Mouse (Mus musculus) embryonic fibroblast, embryonic 13.5 days (primary cell): ENCODE measurements around the gene Afap1l2.

ENCODE experiments used
- CTCF ChIP-seq: IDR thresholded peaks from 2 replicates; pipeline ENCODE4 v1.5.1; 2011; ENCODE audit warnings: mild to moderate bottlenecking, control low read depth, low read length, moderate library complexity, borderline replicate concordance; ENCODE audit not compliant: insufficient read depth
- POLR2A ChIP-seq: IDR thresholded peaks from 2 replicates; pipeline ENCODE4 v1.6.1; 2011; ENCODE audit warnings: low read depth, mild to moderate bottlenecking, control low read depth, low read length, moderate library complexity

DNA sequence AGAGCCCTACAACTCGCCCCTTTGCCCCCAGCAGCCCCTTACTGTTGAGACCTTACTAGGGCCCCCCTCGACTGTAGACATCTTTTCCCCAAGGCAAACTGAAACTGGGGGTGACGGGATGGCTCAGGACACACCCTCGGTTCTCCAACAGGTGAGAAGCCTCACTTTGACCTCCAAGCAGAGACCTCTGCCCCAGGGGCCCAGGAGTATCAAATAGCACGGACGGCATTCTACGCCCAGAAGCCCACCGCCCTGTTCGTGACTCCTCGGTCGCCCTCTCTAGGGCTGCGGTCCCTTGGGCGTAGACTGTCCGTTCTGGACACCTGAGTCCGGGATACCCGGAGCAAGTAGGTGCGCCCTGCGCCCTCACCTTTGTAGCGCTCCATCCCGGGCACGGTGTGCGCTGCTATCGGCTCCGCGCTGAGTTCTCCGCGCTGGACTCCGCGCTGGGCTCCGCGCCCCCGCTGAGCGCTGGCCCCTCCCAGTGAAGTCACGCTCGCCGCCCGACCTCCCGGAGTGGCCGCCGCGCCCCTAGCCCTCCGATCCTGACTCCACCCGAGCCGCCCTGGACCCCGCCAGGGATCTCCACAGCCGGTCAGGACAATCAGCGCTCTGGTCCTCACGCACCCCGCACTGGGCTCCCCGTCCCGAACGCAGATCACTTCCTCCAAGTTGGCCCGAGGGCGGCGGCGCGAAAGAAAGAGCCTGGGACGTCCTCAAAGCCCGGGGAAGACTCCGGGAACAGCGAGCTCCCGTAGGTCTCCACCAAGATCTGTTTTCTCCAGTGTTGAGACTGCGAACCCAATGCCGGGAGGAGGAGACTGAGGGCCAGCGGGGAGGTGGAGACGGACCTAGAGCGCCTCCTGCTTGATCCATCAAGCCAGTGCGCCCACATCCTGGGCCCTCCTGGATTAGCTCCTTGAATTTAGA is at the start of gene Afap1l2:
- no peak for TF ChIP-seq POLR2A
- peak; percentile 63 for TF ChIP-seq CTCF
